Mouse (Mus musculus) liver, embryonic 14.5 days (tissue): ENCODE data around the gene Mafb. TPM values are rescaled to one million over a fixed set of nuclear protein-coding genes. Genes with fewer than 3 reads are reported as not detected.

Experiments
- ATAC-seq: fragments of 200-750 bp; cut with Nextera tagmentation; 2 replicates; pipeline ENCODE4 v1.8.0; 2017; ENCODE audit warnings: moderate number of reproducible peaks, mild to moderate bottlenecking, moderate library complexity; ENCODE audit not compliant: insufficient read depth
- DNase-seq, 3 experiments: peaks; one replicate each; pipeline ENCODE4 v3.0.0-alpha.2; 2012 to 2013; ENCODE audit warnings: low read depth in 3 of 3, low spot score in 3 of 3
- H3K27ac ChIP-seq: fragments of 300-500 bp; sonication (generic); 2 replicates; pipeline ENCODE4 v1.5.1; 2014; ENCODE audit warnings: moderate library complexity, mild to moderate bottlenecking, control low read depth, inconsistent platforms
- H3K27me3 ChIP-seq: fragments of 300-500 bp; sonication (generic); 2 replicates; pipeline ENCODE4 v1.6.1; 2014; ENCODE audit warnings: mild to moderate bottlenecking, low read length, moderate library complexity; ENCODE audit not compliant: control insufficient read depth, insufficient read depth
- H3K36me3 ChIP-seq: fragments of 300-500 bp; sonication (generic); replicated peaks from 2 replicates; pipeline ENCODE4 v1.6.1; 2014; ENCODE audit warnings: low read depth; ENCODE audit not compliant: control insufficient read depth, insufficient read depth
- H3K4me1 ChIP-seq, 2 experiments: fragments of 200-500 bp in 1 of 2; fragments of 300-500 bp in 1 of 2; sonication (generic) in 1 of 2; replicated peaks; 2 replicates each; pipeline ENCODE4 v1.6.1; 2012 to 2014; ENCODE audit warnings: antibody characterized with exemption in 1 of 2, inconsistent platforms in 1 of 2, low read length in 1 of 2; ENCODE audit not compliant: control insufficient read depth in 2 of 2, insufficient read depth in 2 of 2
- H3K4me2 ChIP-seq: fragments of 300-500 bp; sonication (generic); 2 replicates; pipeline ENCODE4 v1.6.1; 2014; ENCODE audit warnings: low read depth, mild to moderate bottlenecking, control low read depth, moderate library complexity
- H3K4me3 ChIP-seq, 2 experiments: fragments of 200-500 bp in 1 of 2; fragments of 300-500 bp in 1 of 2; sonication (generic) in 1 of 2; 2 replicates each; pipeline ENCODE4 v1.5.1; 2012 to 2014; ENCODE audit warnings: low read depth in 2 of 2, low read length in 2 of 2, mild to moderate bottlenecking in 2 of 2, control low read depth in 1 of 2, inconsistent platforms in 1 of 2, moderate library complexity in 1 of 2; ENCODE audit not compliant: insufficient read depth in 1 of 2
- H3K9ac ChIP-seq: fragments of 300-500 bp; sonication (generic); replicated peaks from 2 replicates; pipeline ENCODE4 v1.6.1; 2014; ENCODE audit warnings: mild to moderate bottlenecking, control low read depth, moderate library complexity
- H3K9me3 ChIP-seq: fragments of 300-500 bp; sonication (generic); 2 replicates; pipeline ENCODE4 v1.6.1; 2016; ENCODE audit warnings: low read length, mixed read lengths; ENCODE audit not compliant: control insufficient read depth
- CTCF ChIP-seq: IDR thresholded peaks from 2 replicates; pipeline ENCODE4 v1.5.1; 2016; ENCODE audit warnings: antibody characterized with exemption, low read depth, control low read depth
- EP300 ChIP-seq: IDR thresholded peaks from 2 replicates; pipeline ENCODE4 v1.6.1; 2016; ENCODE audit warnings: antibody characterized with exemption, low read depth
- WGBS: fragments of 180-500 bp; shearing (Covaris S2); extraction: QIAGEN DNeasy Blood & Tissue Kit; methylation state at CpG from one replicate; pipeline ENCODE4 v1.1.7; 2014; ENCODE audit not compliant: insufficient replicate concordance; 5-methylcytosine and 5-hydroxymethylcytosine counted together
- polyA plus RNA-seq, 2 experiments: library from polyadenylated mRNA; depleted of rRNA in 1 of 2; stranded (reverse) in 1 of 2; unstranded in 1 of 2; fragments of >200 nt; fragmentation: Nextera tagmentation in 1 of 2; extraction: Ambion mirVana in 1 of 2; gene quantifications; 2 replicates each; pipeline versions ENCODE4 v1.2.1 to v1.2.3; 2012 to 2014

Gene Mafb
- polyA plus RNA-seq, 2 experiments: 2.0 to 2.3 TPM

DNA sequence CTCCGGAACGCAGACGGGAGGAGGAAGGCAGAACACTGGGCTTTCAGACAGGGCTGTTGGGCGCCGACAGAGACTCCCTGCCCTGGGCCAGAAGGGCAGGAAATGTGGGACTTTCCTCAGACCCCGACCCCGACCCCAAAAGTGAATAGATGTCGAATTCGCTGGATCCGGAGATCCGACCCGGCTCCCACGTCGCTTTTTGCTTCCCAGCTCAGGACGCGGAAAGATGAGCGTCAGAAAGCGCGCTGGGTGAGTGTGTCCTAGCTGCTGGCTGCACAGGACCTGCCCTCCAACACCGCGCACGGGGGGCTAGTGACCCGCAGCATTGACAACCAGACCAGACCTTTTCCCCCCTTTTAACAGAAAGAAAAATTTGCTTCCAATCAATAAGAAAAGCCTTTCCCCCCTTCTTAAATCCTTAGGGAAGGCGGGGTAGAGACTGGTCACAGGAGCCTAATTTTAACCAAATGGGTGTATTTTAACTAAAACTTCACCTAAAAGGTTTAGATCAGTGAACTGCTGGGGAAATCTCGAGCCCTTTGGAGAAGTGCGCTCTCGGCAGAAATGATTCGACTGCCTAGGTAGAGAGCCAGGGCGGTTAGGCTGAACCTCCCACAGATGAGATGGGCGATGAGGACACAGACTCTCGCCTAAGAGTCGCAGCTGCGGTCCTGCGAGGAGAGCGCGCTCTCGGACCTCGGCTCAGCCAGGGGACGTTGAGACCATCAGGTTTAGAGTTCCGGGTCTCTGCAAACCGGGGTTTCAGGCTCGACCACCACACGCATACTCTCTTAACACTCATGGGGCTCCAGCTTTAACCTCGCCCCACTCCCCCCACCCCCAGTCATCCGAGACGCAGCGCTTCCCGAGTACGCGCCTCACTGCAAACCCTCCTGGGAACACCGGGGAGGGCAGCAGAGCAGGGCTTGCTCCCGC lies 1.8 kb upstream of the Mafb start:
- Histone ChIP-seq H3K4me3 (no peak overlapping the region), H3K27me3 (peaks cover 83% of the 10 kb centered on the region), H3K36me3 (no peaks in the 10 kb centered on the region), H3K9me3 (no peaks in the 10 kb centered on the region), H3K9ac (no peak overlapping the region), H3K27ac (no peak overlapping the region), H3K4me2 (0 out of 2 replicates have a peak overlapping the region, but pooled peaks have one; percentile 13), H3K4me1 (no peaks in the 10 kb centered on the region)
- TF ChIP-seq EP300 (no peak), CTCF (no peak)
- WGBS: 1% methylated on average over 52 of the region's 52 CpGs
- DNase-seq (no peak), ATAC-seq (no peak)

DNA sequence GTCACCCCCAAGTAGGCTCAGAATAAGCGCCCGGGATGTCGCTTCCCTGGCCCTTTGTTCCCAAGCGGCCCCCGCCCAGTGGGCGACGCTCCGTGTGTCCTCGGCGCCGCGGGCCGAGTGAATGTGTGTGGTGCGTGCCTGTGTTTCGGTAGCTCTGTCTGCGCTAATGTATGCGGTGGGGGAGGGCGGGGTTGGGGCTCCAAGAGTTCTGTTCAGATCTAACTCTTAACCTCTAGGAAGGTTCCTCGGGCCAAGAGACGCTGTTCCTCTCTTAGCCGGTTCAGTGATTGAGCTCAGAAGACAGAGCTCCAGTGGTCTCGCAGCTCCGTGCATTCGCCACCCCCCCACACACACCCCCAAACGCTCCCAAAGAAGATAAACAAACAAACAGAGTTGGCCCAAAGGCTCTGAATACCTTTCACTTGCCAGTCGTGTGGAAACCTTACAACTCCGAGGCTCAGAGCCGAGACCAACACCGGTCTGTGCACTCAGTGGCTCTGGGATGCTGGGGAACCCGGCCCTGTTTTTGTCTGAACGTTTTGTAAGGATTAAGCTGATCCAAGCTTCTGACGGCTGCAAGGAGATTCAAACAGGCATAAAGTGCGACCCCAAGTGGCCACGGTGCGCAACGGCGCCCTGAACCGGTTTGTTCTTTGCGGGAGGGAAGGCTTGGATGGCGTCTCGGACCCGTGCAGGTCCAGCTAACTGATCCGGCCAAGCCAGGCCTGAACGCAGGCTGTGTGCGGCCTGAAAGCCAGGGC lies 763 bp upstream of the Mafb start:
- Histone ChIP-seq H3K4me3 (peak overlapping the region; percentile 34 to 50), H3K4me1 (no peaks in the 10 kb centered on the region), H3K9me3 (no peaks in the 10 kb centered on the region), H3K36me3 (no peaks in the 10 kb centered on the region), H3K27ac (no peak overlapping the region), H3K4me2 (peak overlapping the region; percentile 64), H3K9ac (no peak overlapping the region), H3K27me3 (peaks cover 94% of the 10 kb centered on the region)
- WGBS: under 1% methylated on average over 45 of the region's 45 CpGs
- ATAC-seq: peak; percentile 36; the same call in 1 of the 2 replicates
- TF ChIP-seq EP300: no peak
- TF ChIP-seq CTCF: peak; percentile 89
- peak; percentile 24 to 41 (median 40) for DNase-seq

DNA sequence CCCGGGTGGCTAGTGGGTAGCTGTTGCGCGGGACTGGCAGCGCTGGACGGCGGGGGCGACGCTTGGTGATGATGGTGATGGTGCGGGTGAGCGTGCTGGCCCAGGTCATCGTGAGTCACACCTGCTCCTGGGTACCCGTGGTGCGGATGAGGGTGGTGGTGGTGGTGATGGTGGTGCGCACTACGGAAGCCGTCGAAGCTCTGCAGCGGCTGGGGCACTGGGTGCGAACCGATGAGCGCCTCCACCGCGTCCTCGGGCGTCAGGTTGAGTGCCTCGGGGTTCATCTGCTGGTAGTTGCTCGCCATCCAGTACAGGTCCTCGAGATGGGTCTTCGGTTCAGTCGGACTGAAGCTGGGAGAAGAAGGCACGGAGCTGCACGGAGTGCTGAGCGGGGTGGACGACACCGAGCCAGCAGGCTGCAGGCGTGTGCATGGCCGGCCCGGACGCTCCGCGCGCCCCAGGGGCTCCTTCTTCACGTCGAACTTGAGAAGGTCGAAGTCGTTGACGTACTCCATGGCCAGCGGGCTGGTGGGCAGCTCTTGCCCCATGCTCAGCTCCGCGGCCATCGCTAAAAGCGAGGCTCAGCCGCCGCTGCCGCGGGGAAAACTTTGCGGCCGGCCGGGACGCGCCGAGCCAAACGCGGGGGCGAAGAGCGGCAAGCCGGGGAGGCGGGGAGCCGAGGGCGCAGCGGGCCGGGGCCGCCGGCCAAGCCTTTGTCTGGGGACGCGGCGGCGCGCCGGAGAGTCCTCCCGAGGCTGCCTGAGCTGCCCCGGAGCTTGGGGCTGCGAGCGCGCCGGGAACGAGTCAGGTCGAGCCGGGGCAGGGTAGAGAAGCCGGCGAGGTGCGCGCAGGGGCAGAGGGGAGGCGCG lies 520 bp downstream of the Mafb start:
- peak; percentile 24 for ATAC-seq
- no peak for TF ChIP-seq CTCF
- TF ChIP-seq EP300: no peak
- no peaks in the 10 kb centered on the region; a peak in 1 of 4 replicates for H3K4me1 ChIP-seq
- peak overlapping the region; percentile 64 for H3K4me2 ChIP-seq
- H3K9me3 ChIP-seq: no peaks in the 10 kb centered on the region
- DNase-seq: no peak
- WGBS: 2% methylated on average over 94 of the region's 95 CpGs
- peaks cover 100% of the 10 kb centered on the region for H3K27me3 ChIP-seq
- no peak overlapping the region for H3K27ac ChIP-seq
- H3K36me3 ChIP-seq: no peaks in the 10 kb centered on the region
- H3K9ac ChIP-seq: no peak overlapping the region
- peak overlapping the region; percentile 12 to 50; a peak in 3 of 4 replicates for H3K4me3 ChIP-seq

DNA sequence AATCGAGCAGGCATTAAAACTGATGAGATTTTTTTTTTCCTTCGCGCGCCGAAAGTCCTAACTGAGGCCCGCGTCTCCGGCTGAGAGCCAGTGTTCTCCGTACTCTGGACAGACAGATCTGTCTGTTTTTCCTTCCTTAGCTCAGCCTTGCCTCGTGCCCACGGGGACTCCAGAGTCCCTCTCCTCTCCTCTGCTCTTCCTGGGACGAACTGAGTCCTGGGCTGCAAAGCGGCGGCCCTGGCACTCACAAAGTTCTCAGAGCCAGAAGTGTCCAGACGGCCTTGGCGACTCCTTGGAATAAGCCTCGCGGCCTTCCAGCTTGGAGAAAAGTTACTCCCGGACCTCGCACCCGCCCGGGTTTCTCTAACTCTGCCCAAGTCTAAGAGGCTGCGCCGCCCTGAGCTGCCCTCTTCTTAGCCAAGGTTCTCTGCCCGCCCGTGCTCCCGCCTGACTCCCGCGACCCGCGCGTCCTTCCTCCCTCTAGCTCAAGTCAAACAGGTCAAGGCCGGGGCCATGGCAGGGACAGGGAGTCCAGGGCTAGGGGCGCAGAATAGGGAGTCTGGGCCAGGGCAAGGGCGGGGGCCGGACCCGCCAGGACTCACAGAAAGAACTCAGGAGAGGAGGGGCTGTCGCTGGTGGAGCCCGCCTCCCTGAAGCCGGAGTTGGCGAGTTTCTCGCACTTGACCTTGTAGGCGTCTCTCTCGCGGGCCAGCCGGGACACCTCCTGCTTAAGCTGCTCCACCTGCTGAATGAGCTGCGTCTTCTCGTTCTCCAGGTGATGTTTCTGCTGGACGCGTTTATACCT lies 1.6 kb downstream of the Mafb start:
- H3K27ac ChIP-seq: no peak overlapping the region
- no peak for ATAC-seq
- DNase-seq: no peak
- H3K9me3 ChIP-seq: no peaks in the 10 kb centered on the region
- no peaks in the 10 kb centered on the region for H3K36me3 ChIP-seq
- no peak overlapping the region for H3K9ac ChIP-seq
- 3% methylated on average over 50 of the region's 50 CpGs for WGBS
- TF ChIP-seq EP300: no peak
- no peak for TF ChIP-seq CTCF
- H3K27me3 ChIP-seq: peaks cover 100% of the 10 kb centered on the region
- H3K4me3 ChIP-seq: peak overlapping the region; percentile 29 to 50
- no peaks in the 10 kb centered on the region; a peak in 1 of 4 replicates for H3K4me1 ChIP-seq
- peak overlapping the region; percentile 64 for H3K4me2 ChIP-seq
